Mouse (Mus musculus): ENCODE measurements around the gene Tesmin. TPM values are rescaled to one million over a fixed set of nuclear protein-coding genes. Genes with fewer than 3 reads are reported as not detected.

The Tesmin gene
- 1.1 and 1.3 TPM in 2 replicates for polyA plus RNA-seq (2015; fragmentation: Nextera tagmentation; extraction: Ambion mirVana)

DNA sequence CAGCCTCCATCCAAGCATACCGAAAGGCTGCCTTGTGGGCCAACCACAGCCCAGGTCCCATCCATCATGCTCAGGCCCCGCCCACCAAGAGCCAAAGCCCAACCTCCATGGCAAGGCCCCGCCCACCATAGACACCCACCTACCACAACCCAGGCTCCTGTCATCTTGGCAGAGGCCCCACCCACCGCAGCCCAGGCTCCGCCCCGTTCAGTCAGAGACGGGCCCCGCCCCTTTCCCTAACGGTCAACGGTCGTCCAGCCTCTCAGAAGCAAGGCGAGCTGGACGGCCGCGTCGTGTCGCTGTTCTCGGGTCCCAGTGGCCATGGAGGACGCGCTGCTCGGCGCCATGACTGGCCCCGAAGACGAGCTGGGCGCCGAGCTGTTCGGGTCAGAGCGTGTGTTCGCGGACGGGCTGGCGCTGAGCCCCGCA, at the start of gene Tesmin:
TSS of gene Tesmin (plus strand) at position 229 of the 429 bp plus-strand sequence.
- no peaks in the 10 kb centered on the region for H3K4me1 ChIP-seq (replicated peaks; ENCODE audit: control insufficient read depth, insufficient read depth, low read length)
- peak within 1 kb of the TSS; percentile 76; the same call in 1 of the 2 replicates for H3K27ac ChIP-seq (ENCODE audit: low read depth, low read length)
- peak; percentile 69 for TF ChIP-seq CTCF (IDR thresholded peaks at IDR 0.05; ENCODE audit: low read depth)
- no peaks in the 10 kb centered on the region for H3K27me3 ChIP-seq (replicated peaks; ENCODE audit: control insufficient read depth, insufficient read depth, low read length)
- H3K4me2 ChIP-seq (replicated peaks; ENCODE audit: low read depth), result peak within 1 kb of the TSS; percentile 87
- 2% methylated on average over 33 of the region's 33 CpGs for WGBS
- peak; percentile 80 for ATAC-seq
- H3K4me3 ChIP-seq (ENCODE audit: low read depth, low read length), result peak within 1 kb of the TSS; percentile 50
- H3K9ac ChIP-seq (ENCODE audit: low read depth, low read length), result peak within 1 kb of the TSS; percentile 66
- H3K9me3 ChIP-seq (ENCODE audit: control insufficient read depth), result no peaks in the 10 kb centered on the region
- peaks cover 23% of the 10 kb centered on the region for H3K36me3 ChIP-seq (ENCODE audit: control insufficient read depth, insufficient read depth)

DNA sequence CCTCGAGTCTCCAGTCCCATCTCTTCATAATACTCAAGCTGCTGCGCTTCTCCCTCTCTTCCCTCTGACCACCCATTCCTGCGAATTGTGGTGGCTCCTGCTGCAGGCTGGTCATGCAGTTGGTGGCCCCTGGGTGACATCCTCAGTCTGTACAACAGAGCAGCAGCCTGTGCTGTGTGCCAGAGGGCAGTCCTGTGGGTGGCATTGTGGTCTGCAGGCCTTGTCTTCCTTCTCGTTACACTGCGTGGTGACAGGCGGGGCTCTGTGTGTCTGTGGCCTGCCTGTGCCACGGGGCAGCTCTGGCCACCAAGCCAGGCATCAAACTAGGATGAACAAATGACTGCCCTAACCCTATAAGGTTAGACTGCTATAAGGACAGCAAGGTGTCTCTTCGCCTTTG, 49.5 kb upstream of the Tesmin start:
- no peak overlapping the region for H3K4me3 ChIP-seq (ENCODE audit: low read depth, low read length)
- H3K27me3 ChIP-seq (replicated peaks; ENCODE audit: control insufficient read depth, insufficient read depth, low read length), result no peaks in the 10 kb centered on the region
- H3K9me3 ChIP-seq (ENCODE audit: control insufficient read depth), result no peaks in the 10 kb centered on the region
- no peak for TF ChIP-seq CTCF (IDR thresholded peaks at IDR 0.05; ENCODE audit: low read depth)
- peaks cover 2% of the 10 kb centered on the region; the same call in 1 of the 2 replicates for H3K4me1 ChIP-seq (replicated peaks; ENCODE audit: control insufficient read depth, insufficient read depth, low read length)
- H3K36me3 ChIP-seq (ENCODE audit: control insufficient read depth, insufficient read depth), result peaks cover 3% of the 10 kb centered on the region; the same call in 1 of the 2 replicates
- ATAC-seq, result no peak
- H3K27ac ChIP-seq (ENCODE audit: low read depth, low read length), result no peak overlapping the region
- no peak overlapping the region for H3K9ac ChIP-seq (ENCODE audit: low read depth, low read length)
- no peak overlapping the region for H3K4me2 ChIP-seq (replicated peaks; ENCODE audit: low read depth)
- 76% methylated on average over 8 of the region's 8 CpGs for WGBS

DNA sequence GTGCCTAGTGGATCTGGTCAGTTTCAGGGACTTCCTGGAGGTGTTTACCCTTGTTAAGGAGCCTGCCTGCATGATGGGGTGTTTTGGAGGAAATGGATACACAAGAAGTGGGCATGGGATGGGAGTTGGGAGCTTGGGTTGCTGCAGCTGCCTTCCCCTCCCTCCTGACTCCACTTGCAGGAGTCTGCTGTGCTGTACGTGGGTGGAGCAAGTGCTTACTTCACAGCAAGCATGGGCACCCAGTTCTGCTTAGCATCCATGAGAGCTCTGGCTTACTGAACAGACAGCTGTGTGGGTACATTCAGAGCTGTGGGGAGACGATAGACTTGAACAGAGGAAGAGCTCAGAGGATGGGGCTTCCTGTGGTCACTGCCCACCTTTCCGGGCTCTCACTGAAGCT, 47.6 kb upstream of the Tesmin start:
- no peaks in the 10 kb centered on the region for H3K27me3 ChIP-seq (replicated peaks; ENCODE audit: control insufficient read depth, insufficient read depth, low read length)
- no peak overlapping the region for H3K4me2 ChIP-seq (replicated peaks; ENCODE audit: low read depth)
- peaks cover 3% of the 10 kb centered on the region; the same call in 1 of the 2 replicates for H3K36me3 ChIP-seq (ENCODE audit: control insufficient read depth, insufficient read depth)
- H3K9me3 ChIP-seq (ENCODE audit: control insufficient read depth), result no peaks in the 10 kb centered on the region
- WGBS, result 53% methylated on average over 3 of the region's 3 CpGs
- no peak overlapping the region for H3K27ac ChIP-seq (ENCODE audit: low read depth, low read length)
- no peak for ATAC-seq
- no peak overlapping the region for H3K9ac ChIP-seq (ENCODE audit: low read depth, low read length)
- TF ChIP-seq CTCF (IDR thresholded peaks at IDR 0.05; ENCODE audit: low read depth), result no peak
- no peak overlapping the region for H3K4me3 ChIP-seq (ENCODE audit: low read depth, low read length)
- peaks cover 3% of the 10 kb centered on the region; the same call in 1 of the 2 replicates for H3K4me1 ChIP-seq (replicated peaks; ENCODE audit: control insufficient read depth, insufficient read depth, low read length)

DNA sequence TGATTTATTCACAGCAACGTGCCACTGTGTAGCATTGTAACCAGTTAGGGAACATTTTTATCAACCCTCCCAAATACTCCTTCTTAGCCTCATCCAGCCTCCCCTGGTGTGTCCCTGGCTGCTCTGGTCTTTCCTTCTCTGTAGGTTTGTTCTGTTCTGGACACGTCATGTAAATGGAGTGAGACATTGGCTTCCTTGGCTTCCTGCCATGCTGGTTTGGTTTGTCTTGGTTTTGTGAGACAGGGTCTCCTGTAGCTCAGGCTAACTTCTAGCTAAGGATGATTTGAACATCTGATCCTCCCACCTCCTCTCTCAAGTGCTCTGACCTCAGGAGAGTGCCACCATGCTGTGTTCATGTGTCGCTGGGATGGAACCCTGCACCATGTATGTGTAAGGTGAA, 44.7 kb upstream of the Tesmin start:
- peaks cover 3% of the 10 kb centered on the region; the same call in 1 of the 2 replicates for H3K4me1 ChIP-seq (replicated peaks; ENCODE audit: control insufficient read depth, insufficient read depth, low read length)
- peak overlapping the region; percentile 79; the same call in 1 of the 2 replicates for H3K27ac ChIP-seq (ENCODE audit: low read depth, low read length)
- TF ChIP-seq CTCF (IDR thresholded peaks at IDR 0.05; ENCODE audit: low read depth), result no peak
- no peak overlapping the region for H3K4me2 ChIP-seq (replicated peaks; ENCODE audit: low read depth)
- no peaks in the 10 kb centered on the region for H3K27me3 ChIP-seq (replicated peaks; ENCODE audit: control insufficient read depth, insufficient read depth, low read length)
- WGBS, result 76% methylated on average over 3 of the region's 3 CpGs
- ATAC-seq, result no peak
- no peak overlapping the region for H3K9ac ChIP-seq (ENCODE audit: low read depth, low read length)
- no peak overlapping the region for H3K4me3 ChIP-seq (ENCODE audit: low read depth, low read length)
- no peaks in the 10 kb centered on the region for H3K9me3 ChIP-seq (ENCODE audit: control insufficient read depth)
- H3K36me3 ChIP-seq (ENCODE audit: control insufficient read depth, insufficient read depth), result peaks cover 10% of the 10 kb centered on the region; the same call in 1 of the 2 replicates

DNA sequence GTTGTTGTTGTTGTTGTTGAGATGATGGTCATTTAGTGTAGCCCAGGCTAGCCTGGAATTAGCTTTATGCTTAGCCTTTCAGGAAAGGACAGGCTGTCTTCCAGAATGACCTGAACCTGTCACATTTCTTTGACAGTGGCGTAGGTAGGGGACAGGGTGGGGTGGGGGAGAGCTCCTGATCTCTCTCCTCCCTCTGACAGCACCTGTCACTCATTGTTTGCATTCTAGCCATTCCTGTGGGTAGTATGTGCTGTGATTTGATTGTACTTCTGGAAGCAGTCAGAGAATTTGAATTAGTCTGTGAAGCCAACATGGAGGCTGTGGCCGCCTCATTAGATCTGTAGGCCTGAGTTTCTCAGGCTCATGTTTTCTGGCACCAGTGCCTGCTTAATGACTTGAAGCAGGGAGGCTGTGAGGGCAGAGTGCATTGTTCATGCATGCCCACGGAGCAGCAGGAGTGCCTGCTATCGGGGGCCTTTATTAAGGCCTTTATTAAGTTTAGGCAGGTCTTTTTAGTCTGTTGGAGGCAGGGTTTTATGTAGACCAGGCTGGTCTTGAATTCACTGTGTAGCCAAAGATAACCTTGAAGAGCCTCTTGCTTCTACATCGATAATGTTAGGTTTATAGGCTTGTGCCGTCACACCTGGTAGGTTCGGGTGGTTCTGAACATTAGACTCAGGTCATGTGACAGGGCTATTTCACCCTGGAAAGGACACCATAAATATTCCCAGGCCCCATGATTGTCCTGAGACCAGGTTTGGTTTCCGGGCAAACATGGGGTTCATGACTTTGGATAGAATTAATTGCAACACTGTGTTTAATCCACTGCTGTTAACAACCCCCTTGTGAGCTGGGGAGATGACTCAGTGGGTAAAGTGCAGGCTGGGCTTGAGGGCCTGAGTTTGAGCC, 43.8 kb upstream of the Tesmin start:
- Histone ChIP-seq H3K4me2 (replicated peaks; ENCODE audit: low read depth) (no peak overlapping the region), H3K9ac (ENCODE audit: low read depth, low read length) (no peak overlapping the region), H3K27me3 (replicated peaks; ENCODE audit: control insufficient read depth, insufficient read depth, low read length) (no peaks in the 10 kb centered on the region), H3K9me3 (ENCODE audit: control insufficient read depth) (no peaks in the 10 kb centered on the region), H3K36me3 (ENCODE audit: control insufficient read depth, insufficient read depth) (peaks cover 19% of the 10 kb centered on the region; the same call in 1 of the 2 replicates), H3K4me3 (ENCODE audit: low read depth, low read length) (no peak overlapping the region), H3K4me1 (replicated peaks; ENCODE audit: control insufficient read depth, insufficient read depth, low read length) (peaks cover 3% of the 10 kb centered on the region; the same call in 1 of the 2 replicates), H3K27ac (ENCODE audit: low read depth, low read length) (peak overlapping the region; percentile 79)
- no peak for TF ChIP-seq CTCF (IDR thresholded peaks at IDR 0.05; ENCODE audit: low read depth)
- ATAC-seq, result peak; percentile 81
- WGBS, result 53% methylated on average over 8 of the region's 8 CpGs

DNA sequence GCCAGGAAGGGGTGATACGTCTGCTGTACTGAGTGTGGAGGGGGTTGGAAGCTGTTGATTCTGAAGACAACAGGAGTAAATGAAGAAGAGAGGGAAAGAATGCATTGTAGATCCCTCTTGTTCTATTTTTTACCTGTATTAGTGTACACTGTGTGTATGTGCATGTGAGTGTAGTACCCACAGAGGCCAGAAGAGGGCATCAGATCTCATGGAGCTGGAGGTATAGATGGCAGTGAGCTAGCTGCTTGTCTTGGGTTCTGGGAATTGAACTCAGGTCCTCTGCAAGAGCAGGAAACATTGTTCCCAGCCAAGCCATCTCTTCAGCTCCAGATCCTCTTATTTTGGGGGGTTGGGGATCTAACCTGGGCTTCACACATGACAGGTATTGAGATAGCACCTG, 40.9 kb upstream of the Tesmin start:
- ATAC-seq, result no peak
- WGBS, result 97% methylated on average over 1 of the region's 1 CpGs
- Histone ChIP-seq H3K4me3 (ENCODE audit: low read depth, low read length) (no peak overlapping the region), H3K27me3 (replicated peaks; ENCODE audit: control insufficient read depth, insufficient read depth, low read length) (no peaks in the 10 kb centered on the region), H3K36me3 (ENCODE audit: control insufficient read depth, insufficient read depth) (peaks cover 37% of the 10 kb centered on the region), H3K9me3 (ENCODE audit: control insufficient read depth) (no peaks in the 10 kb centered on the region), H3K4me2 (replicated peaks; ENCODE audit: low read depth) (no peak overlapping the region), H3K27ac (ENCODE audit: low read depth, low read length) (no peak overlapping the region), H3K4me1 (replicated peaks; ENCODE audit: control insufficient read depth, insufficient read depth, low read length) (peaks cover 3% of the 10 kb centered on the region; the same call in 1 of the 2 replicates), H3K9ac (ENCODE audit: low read depth, low read length) (no peak overlapping the region)
- peak; percentile 60 for TF ChIP-seq CTCF (IDR thresholded peaks at IDR 0.05; ENCODE audit: low read depth)
